In the genomic region with DNA sequence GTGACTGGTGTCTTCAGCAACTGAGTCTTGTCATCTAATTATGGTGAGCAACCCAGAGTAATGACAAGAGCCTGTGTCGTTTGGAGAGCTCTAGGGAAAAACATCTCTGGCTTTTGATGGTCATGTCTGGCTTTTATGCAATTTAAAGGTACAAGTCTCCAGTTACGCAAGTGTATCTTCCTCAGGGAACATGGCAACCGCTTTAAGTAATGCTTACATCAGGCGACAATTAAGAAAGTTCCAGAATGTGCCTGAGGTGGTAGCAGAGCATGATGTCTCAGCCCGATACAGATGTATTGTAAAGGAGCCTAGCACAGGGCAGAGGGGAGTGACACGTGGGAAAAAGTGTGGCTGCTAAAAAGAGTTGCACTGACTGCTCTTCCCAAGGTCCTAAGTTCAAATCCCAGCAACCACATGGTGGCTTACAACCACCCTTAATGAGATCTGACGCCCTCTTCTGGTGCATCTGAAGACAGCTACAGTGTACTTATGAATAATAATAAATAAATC, we compare ENCODE assay signal across 8 mouse cellular contexts. TPM values are rescaled to one million over a fixed set of nuclear protein-coding genes. Genes with fewer than 3 reads are reported as not detected.
DNase-seq lines count a peak whose midpoint lies in the region; ATAC-seq and TF ChIP-seq lines count a peak whose summit lies in the region.
"Had no signal": no experiment of that assay in that cellular context is flagged by ENCODE, and none has a peak within 500 bp of the region (broad histone marks: within the 10 kb centered on the region; RNA-seq: fewer than 3 reads in every experiment).

No protein-coding gene starts in this region.

- H3K27ac ChIP-seq in left cerebral cortex, adult 2 months = no peak overlapping the region; the same call in 1 of the 2 replicates
- peak overlapping the region; percentile 92; the same call in 1 of the 2 replicates for H3K27ac ChIP-seq in forebrain, embryonic 10.5 days
- peak overlapping the region; percentile 88 for H3K27ac ChIP-seq in hindbrain, embryonic 16.5 days (ENCODE audit: low read depth, low read length)
- H3K27ac ChIP-seq in midbrain, postnatal 0 days (ENCODE audit: low read depth, low read length) = peak overlapping the region; percentile 85

- H3K4me2 ChIP-seq in hindbrain, embryonic 16.5 days (ENCODE audit: low read length) = peak overlapping the region; percentile 56
- H3K4me2 ChIP-seq in midbrain, postnatal 0 days (ENCODE audit: low read depth, low read length, poor library complexity, severe bottlenecking) = peak overlapping the region; percentile 77

- H3K4me3 ChIP-seq in left cerebral cortex, adult 2 months = peak overlapping the region; percentile 83
- peak overlapping the region; percentile 85 for H3K4me3 ChIP-seq in forebrain, embryonic 10.5 days
- H3K4me3 ChIP-seq in hindbrain, embryonic 16.5 days (ENCODE audit: low read length) = peak overlapping the region; percentile 75
- peak overlapping the region; percentile 78 for H3K4me3 ChIP-seq in midbrain, postnatal 0 days (ENCODE audit: low read depth, low read length)

- peaks cover 10% of the 10 kb centered on the region for H3K4me1 ChIP-seq in forebrain, embryonic 10.5 days
- H3K4me1 ChIP-seq in hindbrain, embryonic 16.5 days (ENCODE audit: control insufficient read depth, insufficient read depth, low read depth, low read length) = peaks cover 9% of the 10 kb centered on the region
- H3K4me1 ChIP-seq in midbrain, postnatal 0 days (ENCODE audit: insufficient read depth, low read length) = peaks cover 5% of the 10 kb centered on the region; the same call in 1 of the 2 replicates

- WGBS in forebrain, embryonic 10.5 days = 74% methylated on average over 7 of the region's 7 CpGs
- 66% methylated on average over 7 of the region's 7 CpGs for WGBS in hindbrain, embryonic 16.5 days
- 64% methylated on average over 7 of the region's 7 CpGs for WGBS in midbrain, postnatal 0 days

- intact Hi-C loops in left cerebral cortex, adult 2 months (cut with DNase I) = loop anchor here (2.0 kb wide), 2 partner anchors 54 to 180 kb away; partner anchors contain the start of gene Mllt1

- peaks cover 30% of the 10 kb centered on the region for H3K36me3 ChIP-seq in forebrain, embryonic 10.5 days (replicated peaks)
- peaks cover 13% of the 10 kb centered on the region for H3K36me3 ChIP-seq in hindbrain, embryonic 16.5 days (ENCODE audit: control insufficient read depth, insufficient read depth, low read length)
- peaks cover 18% of the 10 kb centered on the region for H3K36me3 ChIP-seq in midbrain, postnatal 0 days (ENCODE audit: insufficient read depth, low read length)

- no peak for ATAC-seq in hindbrain, embryonic 16.5 days
- ATAC-seq in midbrain, postnatal 0 days (ENCODE audit: low FRiP score) = no peak
- ATAC-seq in monocyte, adult 5-6 weeks (replicated peaks; ENCODE audit: insufficient number of reproducible peaks, low FRiP score, low TSS enrichment, poor library complexity, severe bottlenecking) = no peak

- TF ChIP-seq CTCF in left cerebral cortex, adult 2 months (IDR thresholded peaks at IDR 0.05) = peak; percentile 32
- TF ChIP-seq CTCF in midbrain, postnatal 0 days (IDR thresholded peaks at IDR 0.05) = peak; percentile 50

- no peak overlapping the region for H3K9ac ChIP-seq in hindbrain, embryonic 16.5 days (ENCODE audit: low read depth, low read length)
- H3K9ac ChIP-seq in midbrain, postnatal 0 days (replicated peaks; ENCODE audit: low read length, poor library complexity, severe bottlenecking) = peak overlapping the region; percentile 81; the same call in 1 of the 2 replicates

- no peaks in the 10 kb centered on the region for H3K9me3 ChIP-seq in forebrain, embryonic 10.5 days
- H3K9me3 ChIP-seq in hindbrain, embryonic 16.5 days (ENCODE audit: control insufficient read depth, low read length) = no peaks in the 10 kb centered on the region
- no peaks in the 10 kb centered on the region for H3K9me3 ChIP-seq in midbrain, postnatal 0 days (ENCODE audit: low read length)

- DNase-seq in left cerebral cortex, adult 2 months (ENCODE audit: extremely low spot score in 1 of 2, low spot score in 2 of 2) = no peak
- DNase-seq in left cerebral cortex, adult 8-10 months (ENCODE audit: low spot score in 2 of 2) = no peak
- no peak for DNase-seq in forebrain, embryonic 10.5 days (ENCODE audit: extremely low spot score, low spot score)
- DNase-seq in midbrain, postnatal 0 days (ENCODE audit: low spot score) = no peak
- no peak for DNase-seq in frontal cortex, adult 2 months (ENCODE audit: extremely low spot score in 1 of 2, low spot score in 1 of 2)

- H3K27me3 ChIP-seq in forebrain, embryonic 10.5 days (ENCODE audit: poor library complexity, severe bottlenecking) = no peaks in the 10 kb centered on the region
- H3K27me3 ChIP-seq in hindbrain, embryonic 16.5 days (replicated peaks; ENCODE audit: control insufficient read depth, insufficient read depth, low read length) = no peaks in the 10 kb centered on the region
- H3K27me3 ChIP-seq in midbrain, postnatal 0 days (ENCODE audit: insufficient read depth, low read length) = no peaks in the 10 kb centered on the region

RNA-seq across cellular contexts. Expression of gene Clpp, which starts 1.1 kb away (rescaled TPM):
- total RNA-seq in left cerebral cortex, adult 2 months (2021) = 10 to 100 TPM; 62.4 to 64.7 TPM
- 10 to 100 TPM; 60.6 to 69.6 (median 65.4) TPM for total RNA-seq in left cerebral cortex, adult 8-10 months (2022)
- polyA plus RNA-seq in forebrain, embryonic 10.5 days (2016; fragmentation: Nextera tagmentation; extraction: Ambion mirVana) = 186 and 188 TPM in 2 replicates
- 162 and 168 TPM in 2 replicates for polyA plus RNA-seq in hindbrain, embryonic 16.5 days (2015; fragmentation: Nextera tagmentation; extraction: Ambion mirVana)
- 126 and 139 TPM in 2 replicates for total RNA-seq in midbrain, postnatal 0 days (2014; rRNA removed)
- 158 and 170 TPM in 2 replicates for polyA plus RNA-seq in midbrain, postnatal 0 days (2015; fragmentation: Nextera tagmentation; extraction: Ambion mirVana)
- polyA plus RNA-seq in frontal cortex, adult 2 months (2012; rRNA removed) = 146 and 147 TPM in 2 replicates
- total RNA-seq in monocyte, adult 5-6 weeks (2017) = 12.3 to 27.6 TPM (median 13.8 TPM) in 3 replicates

RNA-seq across cellular contexts. Expression of gene Acer1, which starts 7.0 kb away (rescaled TPM):
- not detected for total RNA-seq in left cerebral cortex, adult 2 months (2021)
- total RNA-seq in left cerebral cortex, adult 8-10 months (2022) = not detected
- not detected in 2 replicates for polyA plus RNA-seq in forebrain, embryonic 10.5 days (2016; fragmentation: Nextera tagmentation; extraction: Ambion mirVana)
- not detected in 2 replicates for polyA plus RNA-seq in hindbrain, embryonic 16.5 days (2015; fragmentation: Nextera tagmentation; extraction: Ambion mirVana)
- not detected in 2 replicates for total RNA-seq in midbrain, postnatal 0 days (2014; rRNA removed)
- polyA plus RNA-seq in midbrain, postnatal 0 days (2015; fragmentation: Nextera tagmentation; extraction: Ambion mirVana) = not detected in 2 replicates
- not detected in 2 replicates for polyA plus RNA-seq in frontal cortex, adult 2 months (2012; rRNA removed)
- total RNA-seq in monocyte, adult 5-6 weeks (2017) = not detected in 3 replicates
- total RNA-seq: hematopoietic stem cell, adult 5-6 weeks had no signal

RNA-seq across cellular contexts. Expression of gene Alkbh7, which starts 8.2 kb away (rescaled TPM):
- total RNA-seq in left cerebral cortex, adult 2 months (2021) = 10 to 100 TPM; 22.8 to 26.9 TPM
- 10 to 100 TPM; 24.4 to 27.2 (median 26.1) TPM for total RNA-seq in left cerebral cortex, adult 8-10 months (2022)
- 37.0 and 38.6 TPM in 2 replicates for polyA plus RNA-seq in forebrain, embryonic 10.5 days (2016; fragmentation: Nextera tagmentation; extraction: Ambion mirVana)
- 57.8 and 64.4 TPM in 2 replicates for polyA plus RNA-seq in hindbrain, embryonic 16.5 days (2015; fragmentation: Nextera tagmentation; extraction: Ambion mirVana)
- 44.3 and 64.8 TPM in 2 replicates for total RNA-seq in midbrain, postnatal 0 days (2014; rRNA removed)
- polyA plus RNA-seq in midbrain, postnatal 0 days (2015; fragmentation: Nextera tagmentation; extraction: Ambion mirVana) = 75.5 and 75.8 TPM in 2 replicates
- polyA plus RNA-seq in frontal cortex, adult 2 months (2012; rRNA removed) = 32.4 and 36.0 TPM in 2 replicates
- 8.0 to 11.9 TPM (median 9.8 TPM) in 3 replicates for total RNA-seq in monocyte, adult 5-6 weeks (2017)

RNA-seq across cellular contexts. Expression of gene Pspn, which starts 10.8 kb away (rescaled TPM):
- not detected for total RNA-seq in left cerebral cortex, adult 2 months (2021)
- total RNA-seq in left cerebral cortex, adult 8-10 months (2022) = not detected
- 0.35 and 0.50 TPM in 2 replicates for polyA plus RNA-seq in forebrain, embryonic 10.5 days (2016; fragmentation: Nextera tagmentation; extraction: Ambion mirVana)
- 0.64 TPM in 1 of 2 replicates, not detected in the other for polyA plus RNA-seq in hindbrain, embryonic 16.5 days (2015; fragmentation: Nextera tagmentation; extraction: Ambion mirVana)
- not detected in 2 replicates for total RNA-seq in midbrain, postnatal 0 days (2014; rRNA removed)
- 0.37 and 0.54 TPM in 2 replicates for polyA plus RNA-seq in midbrain, postnatal 0 days (2015; fragmentation: Nextera tagmentation; extraction: Ambion mirVana)
- polyA plus RNA-seq in frontal cortex, adult 2 months (2012; rRNA removed) = 0.44 TPM in 1 of 2 replicates, not detected in the other
- not detected in 3 replicates for total RNA-seq in monocyte, adult 5-6 weeks (2017)
- total RNA-seq: hematopoietic stem cell, adult 5-6 weeks had no signal

RNA-seq across cellular contexts. Expression of gene Gtf2f1, which starts 22.1 kb away (rescaled TPM):
- total RNA-seq in left cerebral cortex, adult 2 months (2021) = 10 to 100 TPM; 61.0 to 61.2 TPM
- total RNA-seq in left cerebral cortex, adult 8-10 months (2022) = 10 to 100 TPM; 65.0 to 65.5 (median 65.2) TPM
- polyA plus RNA-seq in forebrain, embryonic 10.5 days (2016; fragmentation: Nextera tagmentation; extraction: Ambion mirVana) = 82.3 and 83.9 TPM in 2 replicates
- polyA plus RNA-seq in hindbrain, embryonic 16.5 days (2015; fragmentation: Nextera tagmentation; extraction: Ambion mirVana) = 60.2 and 68.0 TPM in 2 replicates
- 37.8 and 47.8 TPM in 2 replicates for total RNA-seq in midbrain, postnatal 0 days (2014; rRNA removed)
- 66.4 and 67.5 TPM in 2 replicates for polyA plus RNA-seq in midbrain, postnatal 0 days (2015; fragmentation: Nextera tagmentation; extraction: Ambion mirVana)
- polyA plus RNA-seq in frontal cortex, adult 2 months (2012; rRNA removed) = 74.7 and 86.4 TPM in 2 replicates
- 81.4 to 95.0 TPM (median 83.1 TPM) in 3 replicates for total RNA-seq in monocyte, adult 5-6 weeks (2017)
